Mouse (Mus musculus): Measurements from ENCODE around the gene Ip6k2. TPM values are rescaled to one million over a fixed set of nuclear protein-coding genes. Genes with fewer than 3 reads are reported as not detected.

Ip6k2 gene
- total RNA-seq, 2 experiments from 2014 or later = 14.9 TPM

DNA sequence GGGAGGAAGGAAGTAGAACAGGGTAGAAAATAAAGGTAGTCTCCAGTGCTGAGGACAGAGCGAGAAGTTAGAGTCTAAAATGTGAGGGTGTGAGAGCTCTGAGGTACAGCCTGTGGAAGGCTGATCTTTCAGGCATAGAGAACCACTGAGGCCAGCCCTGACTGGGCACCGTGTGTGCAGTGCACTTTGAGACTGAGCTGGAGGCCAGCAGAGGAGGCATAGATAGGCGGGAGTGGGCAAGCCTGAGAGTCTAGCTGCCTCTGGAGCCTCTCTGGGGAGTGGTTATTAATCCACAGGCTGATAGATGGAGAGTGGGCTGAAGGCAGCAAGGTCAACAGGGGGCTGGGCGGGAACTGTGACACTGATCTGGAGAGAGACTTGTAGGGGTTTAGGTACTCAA lies 1.7 kb upstream of the Ip6k2 start:
- no peak for DNase-seq (ENCODE audit: low spot score)

DNA sequence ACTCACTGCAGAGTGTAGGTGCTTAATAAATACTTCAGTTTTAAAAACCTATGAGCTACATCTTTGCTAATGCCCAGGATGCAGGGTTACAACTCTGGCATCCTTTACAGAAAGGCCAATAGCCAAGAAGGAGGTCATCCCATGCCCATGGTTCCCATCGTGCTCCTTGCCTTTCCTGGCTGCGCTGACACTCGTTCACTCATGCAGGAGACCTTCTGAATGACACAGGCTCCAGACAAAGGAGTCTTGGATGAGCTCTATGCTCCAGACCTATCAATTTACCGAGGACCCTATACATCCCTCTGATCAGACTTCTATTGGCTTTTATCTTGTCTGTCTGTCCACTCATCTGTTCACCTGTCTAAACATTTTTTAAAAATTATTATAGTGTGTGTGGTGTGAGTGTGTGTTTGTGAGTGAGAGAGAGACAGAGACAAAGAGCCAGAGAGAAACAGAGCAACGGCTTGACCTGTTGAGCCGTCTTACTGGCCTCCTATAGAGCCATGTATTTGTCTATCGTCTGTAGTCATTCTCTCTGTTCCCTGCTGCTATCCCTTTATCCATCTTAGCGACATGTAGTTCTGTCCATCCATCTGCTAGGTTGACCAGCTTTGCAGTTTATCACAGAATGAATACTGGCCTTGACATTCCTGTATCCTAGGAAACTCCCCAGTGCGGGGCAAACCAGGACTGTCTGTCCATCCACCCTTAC lies 604 bp upstream of the Ip6k2 start:
- DNase-seq (ENCODE audit: low spot score) = no peak

DNA sequence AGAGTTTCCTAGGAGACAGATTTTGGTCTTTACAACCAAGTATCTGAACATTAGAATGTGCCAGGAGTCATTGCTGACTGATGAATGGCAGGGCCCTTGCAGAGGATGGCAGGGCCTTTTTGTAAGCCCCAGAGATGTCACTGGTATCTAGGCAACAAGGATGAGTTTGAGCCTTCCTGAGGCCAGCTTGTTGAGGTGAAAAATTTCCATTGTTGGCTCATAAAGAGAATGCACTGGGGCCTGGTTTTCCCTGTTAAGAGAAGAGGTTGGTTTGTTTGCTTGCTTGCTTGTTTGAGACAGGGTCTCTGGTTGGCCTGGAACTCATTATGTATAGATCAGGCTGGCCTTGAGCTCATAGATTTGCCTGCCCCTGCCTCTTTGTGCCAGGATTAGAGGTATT lies 1.8 kb downstream of the Ip6k2 start:
- no peak for DNase-seq (ENCODE audit: low spot score)

DNA sequence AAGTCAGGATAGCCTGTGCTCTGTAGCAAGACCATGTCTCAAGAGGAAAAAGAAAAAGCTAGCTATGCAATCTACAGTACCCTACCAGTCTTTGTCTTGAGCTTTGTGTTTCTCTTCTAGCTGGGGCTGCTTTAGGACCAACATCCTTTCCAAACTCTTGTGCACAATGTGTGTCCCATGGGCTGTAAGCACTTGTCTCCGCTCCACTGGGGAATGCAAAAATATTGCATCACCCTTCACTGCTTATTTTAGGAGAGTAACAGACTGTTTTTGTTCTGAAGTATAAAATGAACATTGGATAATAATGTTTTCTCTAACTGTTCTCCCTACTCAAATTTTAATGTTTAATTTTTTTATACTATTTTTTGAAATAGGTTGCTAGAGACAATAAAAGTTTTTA lies 2.9 kb downstream of the Ip6k2 start:
- DNase-seq (ENCODE audit: low spot score) = no peak

DNA sequence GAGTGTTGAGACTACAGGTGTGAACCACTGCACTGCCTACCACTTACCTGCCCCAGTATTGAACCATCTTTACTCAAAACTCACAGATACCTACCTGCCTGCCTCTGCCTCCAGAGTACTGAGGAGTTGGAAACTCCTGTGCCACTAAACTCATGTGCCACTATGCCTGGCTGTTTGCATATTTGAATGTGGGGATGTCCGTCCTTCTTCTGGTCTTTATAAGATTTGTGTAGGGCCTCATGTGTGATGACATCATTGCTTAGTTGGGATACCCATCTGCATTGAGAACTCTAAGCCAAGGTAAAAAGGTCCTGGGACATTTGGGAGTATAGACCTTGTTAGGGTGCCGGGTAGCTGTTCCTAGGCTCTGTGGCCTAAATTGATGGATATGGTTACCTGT lies 3.5 kb downstream of the Ip6k2 start:
- DNase-seq (ENCODE audit: low spot score) = no peak

DNA sequence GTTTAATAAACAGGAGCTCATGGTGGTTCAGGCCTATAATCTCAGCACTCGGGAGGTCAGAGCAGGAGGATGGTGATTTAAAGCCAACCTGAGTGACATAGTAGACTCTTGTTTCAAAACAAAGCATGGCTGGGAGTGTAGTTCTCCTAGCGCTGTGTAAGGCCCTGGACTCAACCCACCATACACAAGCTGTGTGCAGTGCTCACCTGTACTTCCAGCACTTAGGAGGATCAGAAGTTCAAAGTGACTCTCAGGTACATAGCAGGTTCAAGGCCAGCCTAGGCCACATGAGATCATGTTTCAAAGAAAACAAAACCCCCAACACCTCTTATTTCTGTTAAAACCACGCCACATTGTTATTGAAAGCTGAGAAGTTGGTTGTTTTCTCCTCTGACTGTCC lies 5.1 kb downstream of the Ip6k2 start:
- DNase-seq (ENCODE audit: low spot score) = no peak

DNA sequence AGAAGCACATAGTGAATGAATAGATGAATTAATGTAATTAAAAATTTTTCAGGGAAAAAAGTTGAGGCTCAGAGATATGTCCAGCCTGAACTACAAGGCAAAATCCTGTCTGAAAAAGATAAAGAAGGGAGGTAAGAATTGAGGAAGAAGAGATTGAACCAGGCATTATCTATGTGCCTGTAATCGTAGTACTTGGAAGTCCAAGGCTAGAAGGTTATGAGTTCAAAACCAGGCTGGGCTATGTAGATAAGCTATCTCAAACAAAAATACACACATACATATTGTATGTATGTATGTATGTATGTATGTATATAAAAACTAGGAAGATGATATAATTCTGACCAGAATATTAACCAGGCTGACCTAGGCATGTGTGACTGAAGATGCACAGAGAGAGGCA lies 8.7 kb downstream of the Ip6k2 start:
- DNase-seq (ENCODE audit: low spot score) = no peak

DNA sequence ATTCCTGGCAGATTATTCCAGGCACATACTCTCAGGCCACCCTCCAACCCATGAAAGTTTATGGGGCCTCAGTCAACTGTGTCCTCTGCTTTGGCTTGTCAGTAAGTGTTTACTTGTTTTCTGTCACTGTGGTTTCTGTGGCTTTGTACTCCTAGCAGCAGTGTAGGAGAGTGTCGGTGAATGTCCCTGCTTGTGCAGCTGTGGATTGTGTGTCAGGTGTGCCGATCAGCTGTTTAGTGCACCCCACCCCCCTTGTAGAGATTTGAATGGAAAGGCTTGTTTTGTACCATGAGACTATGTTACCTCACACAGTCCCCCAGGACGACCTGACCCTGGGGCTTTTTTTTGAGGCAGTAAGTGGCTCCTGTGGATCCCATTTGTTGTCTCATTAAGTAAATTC lies 9.1 kb downstream of the Ip6k2 start:
- no peak for DNase-seq (ENCODE audit: low spot score)

DNA sequence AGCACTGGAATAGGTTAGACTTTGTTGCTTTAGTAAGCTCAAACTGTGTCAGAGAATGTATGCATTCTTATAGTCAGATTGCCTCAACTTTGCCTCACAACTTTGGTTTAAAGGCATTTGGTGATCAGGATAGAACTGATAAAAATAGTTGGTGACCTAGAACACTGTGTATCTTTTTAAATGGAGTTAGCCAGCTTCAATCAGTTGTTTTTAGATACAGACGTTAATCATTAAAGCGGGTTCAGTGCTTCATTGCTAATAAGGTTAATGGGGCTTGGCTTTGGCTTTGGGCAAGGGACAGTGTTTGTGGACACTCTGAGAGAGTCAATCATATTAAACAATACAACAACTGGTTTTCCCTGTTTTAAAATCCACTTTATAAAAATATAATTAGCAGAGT lies 11.7 kb downstream of the Ip6k2 start:
- DNase-seq (ENCODE audit: low spot score) = no peak

DNA sequence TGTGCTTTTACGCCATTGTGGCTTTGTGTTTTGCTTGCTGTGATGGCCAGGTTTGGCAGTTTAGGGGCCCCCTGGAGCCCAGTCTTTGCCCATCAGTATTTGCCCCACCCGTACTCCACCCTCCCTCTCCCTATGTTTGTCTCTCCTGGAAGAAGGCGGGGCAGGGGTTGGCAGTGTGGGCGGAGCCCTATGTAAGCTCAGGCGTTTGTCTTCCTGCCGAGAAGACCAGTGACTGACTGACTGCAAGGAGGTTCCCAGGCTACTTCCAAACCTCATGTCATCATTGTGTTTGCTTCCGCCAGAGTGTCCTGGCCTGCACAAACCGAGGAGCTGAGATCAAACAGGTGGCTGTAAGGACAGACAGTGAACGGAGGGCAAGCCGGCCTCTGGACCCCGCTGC lies 12.2 kb downstream of the Ip6k2 start:
- DNase-seq (ENCODE audit: low spot score) = peak; percentile 59

DNA sequence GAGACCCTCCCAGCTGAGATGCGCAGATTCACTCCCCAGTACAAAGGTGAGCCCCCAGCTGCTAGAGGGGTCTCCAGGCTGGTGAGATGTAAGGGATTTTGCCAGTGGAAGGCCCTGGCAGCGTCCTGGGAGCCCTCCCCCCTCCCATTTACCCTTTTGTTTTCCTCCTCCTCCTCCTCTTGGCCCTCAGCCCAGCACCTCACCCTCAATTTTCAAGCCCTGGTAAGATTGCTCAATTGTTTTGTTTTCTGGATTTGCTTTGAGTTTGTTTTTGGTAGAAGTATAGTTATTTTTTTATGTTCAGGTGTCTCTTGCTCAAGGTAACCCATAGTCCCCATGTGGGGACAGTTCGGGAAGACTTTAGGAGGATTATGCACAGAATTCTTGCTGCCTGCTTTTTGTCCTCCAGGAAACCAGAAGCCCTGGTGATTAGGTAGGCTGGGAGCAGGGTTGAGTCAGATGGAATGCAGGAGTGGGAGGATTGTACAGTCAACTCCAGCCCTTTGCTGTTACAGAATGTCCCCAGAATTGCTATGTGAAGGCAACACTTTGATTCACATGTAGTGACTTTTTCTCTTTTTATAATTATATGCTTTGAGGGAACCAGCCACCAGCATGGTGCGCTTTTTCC lies 12.9 kb downstream of the Ip6k2 start:
- DNase-seq (ENCODE audit: low spot score) = no peak

DNA sequence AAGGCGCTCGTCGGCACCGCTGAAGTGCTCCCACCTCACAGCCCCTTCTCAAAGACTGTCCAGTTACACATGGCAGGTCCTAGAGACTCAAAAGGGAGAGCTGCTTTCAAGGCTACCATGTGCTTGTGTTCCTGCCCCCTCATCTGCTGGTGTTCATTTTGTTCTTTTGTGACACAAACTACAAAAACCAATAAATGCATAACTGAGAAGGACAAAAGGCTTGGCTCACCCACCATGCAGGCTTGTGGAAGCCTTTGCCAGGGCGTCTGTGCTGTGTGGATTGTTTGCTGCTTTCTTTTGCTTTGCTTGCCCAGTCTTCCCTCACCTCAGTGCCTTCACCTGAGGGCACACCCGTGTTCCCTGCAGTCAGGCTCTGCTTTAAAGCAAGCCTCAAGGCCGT lies 13.9 kb downstream of the Ip6k2 start:
- DNase-seq (ENCODE audit: low spot score) = no peak

DNA sequence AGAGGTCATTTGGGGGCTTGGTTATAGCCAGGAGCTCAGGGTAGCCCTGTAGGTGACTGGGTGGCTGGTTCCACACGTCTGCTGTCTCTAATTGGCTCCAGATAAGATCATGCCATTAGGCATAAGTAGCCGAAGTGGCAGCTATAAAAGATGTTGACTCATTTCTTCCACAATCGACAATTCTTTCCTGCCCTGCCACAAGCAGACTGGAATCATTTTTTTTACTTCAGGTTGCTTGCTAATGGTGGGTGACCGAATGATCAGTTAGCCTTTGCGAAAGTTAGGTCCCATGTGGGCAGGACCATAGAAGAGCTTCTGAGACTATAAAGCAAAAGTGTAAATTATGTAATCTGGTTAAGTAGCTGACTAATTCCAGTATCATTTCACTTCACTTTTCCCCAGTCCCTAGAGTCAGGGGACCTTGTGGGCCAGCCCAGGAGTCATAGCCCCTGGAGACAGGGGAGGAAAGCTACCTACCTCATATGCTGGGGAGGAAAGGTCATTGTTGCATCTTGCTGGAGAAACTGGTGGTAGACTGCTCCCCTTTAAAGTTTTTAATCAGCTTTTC lies 15.0 kb downstream of the Ip6k2 start:
- no peak for DNase-seq (ENCODE audit: low spot score)

DNA sequence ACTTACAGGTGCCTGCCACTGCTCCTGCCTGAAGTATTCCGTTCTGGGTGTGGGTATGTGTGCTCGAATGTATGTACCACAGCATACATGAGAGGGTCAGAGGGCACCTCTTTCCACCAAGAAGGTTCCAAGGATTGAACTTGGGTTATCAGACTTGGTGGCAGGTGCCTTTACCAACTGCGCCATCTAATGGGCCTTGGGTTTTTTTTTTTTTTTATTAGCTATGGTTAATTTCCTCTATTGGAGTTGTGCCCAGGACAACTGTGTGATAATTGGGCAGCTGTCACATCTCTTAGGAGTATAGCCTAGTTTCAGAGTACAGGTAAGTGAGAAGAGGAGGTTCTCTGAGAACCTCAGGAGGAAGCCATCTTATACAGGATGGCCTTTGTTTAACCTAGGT lies 16.0 kb downstream of the Ip6k2 start:
- DNase-seq (ENCODE audit: low spot score) = no peak

DNA sequence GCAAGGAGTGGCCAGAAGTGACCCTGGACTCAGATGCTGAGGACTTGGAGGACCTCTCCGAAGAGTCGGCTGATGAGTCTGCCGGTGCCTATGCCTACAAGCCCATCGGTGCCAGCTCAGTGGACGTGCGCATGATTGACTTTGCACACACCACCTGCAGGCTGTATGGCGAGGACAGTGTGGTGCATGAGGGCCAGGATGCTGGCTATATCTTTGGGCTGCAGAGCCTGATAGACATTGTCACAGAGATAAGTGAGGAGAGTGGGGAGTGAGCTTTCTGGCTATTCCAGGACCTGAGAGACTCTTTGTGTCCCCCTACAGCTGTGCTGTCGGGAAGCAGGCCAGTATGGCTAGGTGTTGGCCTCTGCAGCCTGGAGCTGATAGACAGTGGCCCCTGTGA lies 22.2 kb downstream of the Ip6k2 start:
- no peak for DNase-seq (ENCODE audit: low spot score)

DNA sequence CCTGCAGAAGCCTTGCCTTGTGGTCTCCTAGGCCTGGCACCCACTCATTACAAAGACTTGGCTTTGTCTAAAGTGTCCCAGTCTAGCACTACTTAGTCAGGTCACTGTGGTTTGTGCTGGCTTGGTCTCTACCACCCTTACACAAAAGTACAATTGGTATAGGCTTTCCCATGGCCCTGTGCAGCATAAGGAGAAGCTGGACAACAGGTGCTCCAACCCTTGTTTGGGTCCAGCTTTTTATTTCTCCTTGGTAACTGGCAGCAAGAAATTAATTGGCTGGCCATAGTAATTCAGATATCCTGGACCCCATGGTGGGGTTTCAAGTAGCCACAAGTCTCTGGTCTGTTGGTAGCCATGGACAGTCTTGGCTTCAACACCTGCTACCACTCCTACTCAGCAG lies 22.8 kb downstream of the Ip6k2 start:
- no peak for DNase-seq (ENCODE audit: low spot score)

DNA sequence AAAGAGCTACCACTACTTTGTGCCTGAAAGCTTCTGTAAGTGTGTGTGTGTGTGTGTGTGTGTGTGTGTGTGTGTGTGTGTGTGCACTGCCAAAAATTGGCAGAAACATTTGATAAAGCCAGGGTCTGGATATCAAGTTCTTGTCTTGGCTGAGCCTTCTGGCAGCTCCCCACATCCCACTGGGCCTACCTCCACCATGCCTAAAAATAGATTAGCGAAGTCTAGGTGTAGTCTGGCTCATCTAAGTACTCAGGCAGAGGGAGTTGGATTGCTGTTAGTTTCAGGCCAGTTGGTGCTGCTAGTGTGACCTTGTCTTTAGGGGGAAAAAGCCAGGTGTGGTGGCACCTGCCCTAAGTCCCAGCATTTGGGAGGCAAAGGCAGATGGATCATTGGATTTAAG lies 23.2 kb downstream of the Ip6k2 start:
- DNase-seq (ENCODE audit: low spot score) = peak; percentile 77

DNA sequence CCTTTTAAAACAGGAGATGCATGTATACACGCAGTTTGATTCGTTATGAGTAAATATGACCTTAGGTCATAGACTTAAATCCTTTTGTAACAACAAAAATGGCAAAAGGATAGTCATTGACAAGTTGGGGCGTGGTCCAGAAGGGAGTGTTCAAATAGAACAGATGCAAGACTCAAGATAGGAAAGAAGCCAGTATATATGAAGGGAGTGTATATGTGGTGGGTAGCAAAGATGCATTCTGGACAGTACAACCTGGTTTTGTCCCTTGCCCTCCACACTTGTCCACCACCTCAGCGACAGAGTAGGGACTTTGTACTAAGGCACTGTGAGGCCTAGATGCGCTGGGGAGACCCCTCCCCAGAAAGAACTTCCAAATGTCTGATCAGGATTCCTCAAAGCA lies 24.1 kb downstream of the Ip6k2 start:
- DNase-seq (ENCODE audit: low spot score) = no peak

DNA sequence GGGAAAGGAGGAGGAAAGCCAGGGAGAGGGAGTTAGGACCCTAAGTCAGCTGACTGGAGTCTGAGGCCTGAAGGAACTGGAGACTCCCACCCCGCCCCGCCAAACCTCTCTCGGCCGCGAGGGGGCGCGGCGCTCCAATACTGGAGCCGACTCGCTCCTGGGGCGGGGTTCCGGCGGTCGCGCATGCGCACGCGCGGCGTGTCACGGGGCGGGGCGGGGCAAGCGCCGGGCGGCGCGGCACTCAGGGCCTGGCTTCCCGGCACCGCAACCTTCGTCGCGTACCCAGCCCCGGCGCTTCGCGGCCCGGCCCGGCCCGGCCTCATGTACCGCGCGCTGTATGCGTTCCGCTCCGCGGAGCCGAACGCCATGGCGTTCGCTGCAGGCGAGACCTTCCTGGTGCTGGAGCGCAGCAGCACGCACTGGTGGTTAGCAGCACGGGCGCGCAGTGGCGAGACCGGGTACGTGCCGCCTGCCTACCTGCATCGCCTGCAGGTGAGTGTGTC lies 24.6 kb downstream of the Ip6k2 start, which contains the start of gene Nckipsd:
Nckipsd (plus strand) TSS at position 206 of the 503 bp plus-strand sequence.
- DNase-seq (ENCODE audit: low spot score) = peak; percentile 94

DNA sequence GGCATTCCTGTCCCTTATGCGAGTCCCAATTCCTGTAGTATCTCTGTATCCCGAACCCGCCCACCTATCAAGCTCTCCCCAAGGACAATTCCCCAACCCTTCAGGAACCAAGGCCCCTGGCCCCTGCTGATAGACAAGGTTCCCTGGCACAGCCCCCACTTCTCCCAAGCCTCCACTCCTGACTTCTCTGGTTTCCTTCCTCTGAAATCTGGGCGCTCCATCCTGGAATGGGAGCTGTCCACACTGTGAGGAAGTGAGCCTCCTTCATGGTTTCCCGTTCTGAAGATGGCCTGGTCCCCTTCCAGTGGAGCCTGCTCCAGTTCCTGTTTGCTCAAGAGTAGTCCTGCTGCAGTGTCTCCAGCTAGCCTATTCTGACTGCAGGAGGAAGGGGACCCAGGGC lies 25.6 kb downstream of the Ip6k2 start:
- DNase-seq (ENCODE audit: low spot score) = no peak

DNA sequence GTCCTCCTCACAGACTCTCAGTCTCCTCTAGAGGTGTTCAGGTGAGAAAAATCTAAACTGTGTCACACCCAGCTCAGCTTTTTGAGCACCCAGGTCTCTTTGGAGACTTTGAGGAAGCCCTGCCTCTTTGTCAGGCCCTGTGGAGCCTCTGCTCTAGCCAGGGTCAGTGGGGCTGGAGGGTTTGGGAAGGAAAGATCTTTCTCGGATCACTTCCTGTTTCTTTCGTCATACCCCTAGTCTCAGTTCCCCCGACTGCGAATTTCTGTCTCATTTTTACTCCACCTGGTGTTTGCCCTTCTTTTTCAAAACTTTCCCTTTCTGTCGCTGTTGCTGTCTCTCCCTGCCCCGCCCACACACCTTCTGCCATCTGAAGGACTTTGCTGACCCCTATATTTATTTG lies 26.1 kb downstream of the Ip6k2 start:
- DNase-seq (ENCODE audit: low spot score) = no peak

DNA sequence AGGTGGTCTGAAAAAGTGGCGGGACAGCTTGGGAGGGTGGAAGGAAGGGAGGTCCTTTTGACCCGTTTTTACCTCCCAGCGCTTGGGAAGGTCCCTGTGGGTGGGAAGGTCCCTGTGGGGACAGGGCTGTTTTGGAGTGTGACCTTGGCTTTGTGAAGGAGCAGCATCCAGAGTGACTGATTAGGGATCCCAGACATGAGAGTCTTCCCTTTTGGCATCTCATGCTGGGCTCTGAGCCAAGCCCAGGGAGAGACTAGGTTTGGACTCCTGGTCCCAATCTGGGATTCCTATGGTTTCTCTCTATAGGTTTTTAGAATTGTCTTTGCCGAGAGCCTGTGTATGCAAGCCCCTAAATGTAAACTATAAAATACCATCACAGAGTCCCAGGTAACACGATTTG lies 26.9 kb downstream of the Ip6k2 start:
- DNase-seq (ENCODE audit: low spot score) = no peak

DNA sequence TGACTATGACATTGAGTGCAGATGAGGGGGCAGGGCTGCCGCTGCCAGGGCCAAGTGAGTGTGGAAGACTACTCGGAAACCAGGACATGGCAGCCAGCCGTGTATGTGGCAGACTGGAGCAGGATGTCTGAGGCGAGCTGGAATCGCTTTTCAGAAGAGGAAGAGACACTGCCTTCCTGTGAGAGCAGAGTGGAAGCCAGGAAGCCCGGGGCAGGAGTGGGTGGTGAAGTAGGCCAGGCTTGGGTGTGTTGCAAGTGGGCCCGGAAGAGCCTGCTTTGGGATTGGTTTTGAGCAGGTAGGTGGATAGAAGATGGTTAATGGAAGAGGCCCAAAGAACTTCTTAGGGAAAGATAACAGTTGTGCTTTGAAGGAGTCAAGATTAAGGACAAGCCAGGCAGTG lies 32.0 kb downstream of the Ip6k2 start:
- no peak for DNase-seq (ENCODE audit: low spot score)
